Mouse (Mus musculus): ENCODE measurements at regions not wholly inside any gene's neighbourhood (a gene's known extent, or its start where the extent isn't known, plus 50 kb on each side); places are given as distances from the start of the nearest gene placed in this dataset.
A peak's percentile ranks its signal among the peaks of the same experiment; 100 is the strongest.

GRCm38 (mm10) chr7:113642540-113642939 lies 123.3 kb upstream of the Spon1 start:
- no peaks in the 10 kb centered on the region for H3K9me3 ChIP-seq (ENCODE audit: low read length)
- H3K4me1 ChIP-seq (ENCODE audit: insufficient read depth, low read length), result no peaks in the 10 kb centered on the region
- peak; percentile 74 for DNase-seq (ENCODE audit: low spot score)
- H3K36me3 ChIP-seq (ENCODE audit: insufficient read depth, low read length), result no peaks in the 10 kb centered on the region
- H3K9ac ChIP-seq (replicated peaks; ENCODE audit: low read length), result no peak overlapping the region
- TF ChIP-seq CTCF (IDR thresholded peaks at IDR 0.05; ENCODE audit: low read depth), result no peak
- H3K4me2 ChIP-seq (ENCODE audit: low read depth, low read length), result no peak overlapping the region
- 27% methylated on average over 7 of the region's 7 CpGs for WGBS
- no peak overlapping the region for H3K27ac ChIP-seq
- no peak overlapping the region for H3K4me3 ChIP-seq (ENCODE audit: low read length)
- ATAC-seq, result 0 out of 2 replicates have a peak, but pooled peaks have one; percentile 15
- no peaks in the 10 kb centered on the region for H3K27me3 ChIP-seq (ENCODE audit: insufficient read depth, low read length)

DNA sequence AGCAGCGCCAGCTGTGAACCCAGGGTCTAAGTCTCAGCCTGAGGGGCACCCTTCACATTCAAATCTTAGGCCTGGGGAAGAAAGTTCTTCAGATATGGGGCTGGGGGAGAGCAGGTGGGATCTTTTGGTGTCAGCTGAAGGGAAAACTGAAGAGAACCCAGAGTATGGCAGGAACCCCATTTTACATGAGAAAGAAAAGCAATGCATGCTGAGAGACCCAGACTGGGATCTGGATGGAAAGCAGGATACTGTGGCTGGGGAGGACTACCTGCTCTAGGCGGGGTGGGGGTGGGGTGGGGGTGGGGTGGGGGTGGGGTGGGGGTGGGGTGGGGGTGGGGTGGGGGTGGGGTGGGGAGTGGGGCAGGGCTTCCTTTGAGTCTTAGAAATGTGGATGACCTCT lies 115.2 kb upstream of the Spon1 start:
- Histone ChIP-seq H3K27ac (no peak overlapping the region), H3K36me3 (ENCODE audit: insufficient read depth, low read length) (no peaks in the 10 kb centered on the region), H3K9ac (replicated peaks; ENCODE audit: low read length) (no peak overlapping the region), H3K4me3 (ENCODE audit: low read length) (no peak overlapping the region), H3K27me3 (ENCODE audit: insufficient read depth, low read length) (no peaks in the 10 kb centered on the region), H3K4me2 (ENCODE audit: low read depth, low read length) (no peak overlapping the region), H3K4me1 (ENCODE audit: insufficient read depth, low read length) (no peaks in the 10 kb centered on the region), H3K9me3 (ENCODE audit: low read length) (no peaks in the 10 kb centered on the region)
- no peak for ATAC-seq
- WGBS, result 55% methylated on average over 1 of the region's 2 CpGs
- TF ChIP-seq CTCF (IDR thresholded peaks at IDR 0.05; ENCODE audit: low read depth), result no peak
- DNase-seq (ENCODE audit: low spot score), result no peak

- WGBS, result 90% methylated on average over 1 of the region's 1 CpGs
- Histone ChIP-seq H3K4me3 (ENCODE audit: low read length) (no peak overlapping the region), H3K36me3 (ENCODE audit: insufficient read depth, low read length) (no peaks in the 10 kb centered on the region), H3K4me2 (ENCODE audit: low read depth, low read length) (no peak overlapping the region), H3K27ac (no peak overlapping the region), H3K9ac (replicated peaks; ENCODE audit: low read length) (no peak overlapping the region), H3K4me1 (ENCODE audit: insufficient read depth, low read length) (no peaks in the 10 kb centered on the region), H3K27me3 (ENCODE audit: insufficient read depth, low read length) (no peaks in the 10 kb centered on the region), H3K9me3 (ENCODE audit: low read length) (no peaks in the 10 kb centered on the region)
- TF ChIP-seq CTCF (IDR thresholded peaks at IDR 0.05; ENCODE audit: low read depth), result no peak
- DNase-seq (ENCODE audit: low spot score) (no peak), ATAC-seq (no peak)
Measured at GRCm38 (mm10) chr7:113651696-113652095, 114.1 kb upstream of the Spon1 start.

GRCm38 (mm10) chr7:113653130-113653529 lies 112.7 kb upstream of the Spon1 start:
- 25% methylated on average over 5 of the region's 5 CpGs for WGBS
- peak; percentile 79 for TF ChIP-seq CTCF (IDR thresholded peaks at IDR 0.05; ENCODE audit: low read depth)
- no peak overlapping the region for H3K27ac ChIP-seq
- no peak overlapping the region for H3K4me3 ChIP-seq (ENCODE audit: low read length)
- H3K9ac ChIP-seq (replicated peaks; ENCODE audit: low read length), result no peak overlapping the region
- H3K4me2 ChIP-seq (ENCODE audit: low read depth, low read length), result no peak overlapping the region
- DNase-seq (ENCODE audit: low spot score), result peak; percentile 46
- H3K27me3 ChIP-seq (ENCODE audit: insufficient read depth, low read length), result no peaks in the 10 kb centered on the region
- H3K9me3 ChIP-seq (ENCODE audit: low read length), result no peaks in the 10 kb centered on the region
- ATAC-seq, result no peak
- no peaks in the 10 kb centered on the region for H3K4me1 ChIP-seq (ENCODE audit: insufficient read depth, low read length)
- no peaks in the 10 kb centered on the region for H3K36me3 ChIP-seq (ENCODE audit: insufficient read depth, low read length)

DNA sequence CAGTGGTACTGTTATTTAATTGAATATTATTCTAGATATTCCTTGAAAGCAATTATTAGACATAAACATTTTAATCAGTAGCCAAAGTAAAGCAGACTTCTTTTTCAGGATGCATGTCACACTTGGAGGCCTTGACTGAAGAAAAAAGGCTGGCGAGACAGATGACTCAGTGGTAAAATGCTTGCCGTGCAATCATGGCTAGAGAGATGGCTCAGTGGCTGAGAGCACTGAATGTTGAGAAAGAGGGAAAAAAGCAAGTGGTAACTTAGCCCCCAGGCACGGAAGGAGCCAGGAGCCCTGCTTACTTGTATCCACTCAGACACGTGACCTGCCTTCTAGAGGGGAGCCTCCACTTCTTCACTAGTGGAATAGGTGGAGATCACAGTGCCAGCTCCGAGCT lies 110.5 kb upstream of the Spon1 start:
- H3K4me1 ChIP-seq (ENCODE audit: insufficient read depth, low read length), result no peaks in the 10 kb centered on the region
- ATAC-seq (no peak), DNase-seq (ENCODE audit: low spot score) (no peak)
- H3K9me3 ChIP-seq (ENCODE audit: low read length), result no peaks in the 10 kb centered on the region
- H3K4me3 ChIP-seq (ENCODE audit: low read length), result no peak overlapping the region
- TF ChIP-seq CTCF (IDR thresholded peaks at IDR 0.05; ENCODE audit: low read depth), result no peak
- H3K36me3 ChIP-seq (ENCODE audit: insufficient read depth, low read length), result no peaks in the 10 kb centered on the region
- no peaks in the 10 kb centered on the region for H3K27me3 ChIP-seq (ENCODE audit: insufficient read depth, low read length)
- H3K9ac ChIP-seq (replicated peaks; ENCODE audit: low read length), result no peak overlapping the region
- no peak overlapping the region for H3K4me2 ChIP-seq (ENCODE audit: low read depth, low read length)
- no peak overlapping the region for H3K27ac ChIP-seq
- 76% methylated on average over 5 of the region's 5 CpGs for WGBS

DNA sequence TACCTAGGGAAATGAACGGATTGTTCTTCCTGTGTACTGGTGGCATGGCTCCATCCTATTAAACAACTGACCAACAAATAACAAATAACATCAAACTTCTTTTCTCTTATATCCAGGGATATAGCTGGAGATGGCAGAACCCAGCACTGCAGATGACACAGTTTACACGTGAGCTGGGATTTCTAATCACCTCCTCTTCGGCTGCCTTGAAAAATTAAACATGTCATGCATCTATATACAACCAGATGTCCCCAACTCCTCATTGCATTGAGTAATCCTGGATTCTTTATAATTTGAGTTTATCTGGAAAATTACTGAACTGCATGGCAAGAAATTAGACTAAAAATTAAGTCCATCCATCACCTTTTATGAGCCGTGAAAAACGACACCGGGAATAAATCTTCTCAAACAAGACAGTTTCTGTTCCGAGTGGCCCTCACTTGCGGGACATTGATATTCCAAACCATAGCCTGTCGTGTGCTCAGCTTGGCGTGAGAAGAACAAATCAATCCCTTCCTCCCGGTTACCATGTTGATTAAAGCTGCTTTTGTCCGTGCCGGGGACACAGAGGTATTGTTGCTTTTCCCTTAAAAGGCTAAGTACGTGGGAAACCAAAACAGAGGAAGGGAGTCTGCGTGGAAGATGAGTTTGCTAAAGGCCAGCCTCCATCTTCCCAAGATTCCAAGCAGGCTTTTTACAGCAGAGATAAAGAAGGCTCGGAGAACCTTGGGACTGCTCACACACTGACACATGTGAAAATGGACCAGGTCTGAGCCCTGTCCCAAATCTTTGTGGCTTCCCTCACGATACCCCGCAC lies 92.8 kb upstream of the Spon1 start:
- no peaks in the 10 kb centered on the region for H3K36me3 ChIP-seq (ENCODE audit: insufficient read depth, low read length)
- peak overlapping the region; percentile 41; the same call in 1 of the 2 replicates for H3K4me2 ChIP-seq (ENCODE audit: low read depth, low read length)
- H3K4me3 ChIP-seq (ENCODE audit: low read length), result no peak overlapping the region
- peaks cover 9% of the 10 kb centered on the region; the same call in 1 of the 2 replicates for H3K4me1 ChIP-seq (ENCODE audit: insufficient read depth, low read length)
- 29% methylated on average over 18 of the region's 18 CpGs for WGBS
- TF ChIP-seq CTCF (IDR thresholded peaks at IDR 0.05; ENCODE audit: low read depth), result no peak
- H3K27ac ChIP-seq, result no peak overlapping the region
- H3K9me3 ChIP-seq (ENCODE audit: low read length), result no peaks in the 10 kb centered on the region
- DNase-seq (ENCODE audit: low spot score), result peak; percentile 39
- H3K27me3 ChIP-seq (ENCODE audit: insufficient read depth, low read length), result no peaks in the 10 kb centered on the region
- H3K9ac ChIP-seq (replicated peaks; ENCODE audit: low read length), result no peak overlapping the region
- peak; percentile 64; the same call in 1 of the 2 replicates for ATAC-seq

- H3K9ac ChIP-seq (replicated peaks; ENCODE audit: low read length), result no peak overlapping the region
- H3K27ac ChIP-seq, result no peak overlapping the region
- peaks cover 9% of the 10 kb centered on the region; the same call in 1 of the 2 replicates for H3K4me1 ChIP-seq (ENCODE audit: insufficient read depth, low read length)
- H3K36me3 ChIP-seq (ENCODE audit: insufficient read depth, low read length), result no peaks in the 10 kb centered on the region
- 0 out of 2 replicates have a peak, but pooled peaks have one; percentile 10 for ATAC-seq
- no peak for TF ChIP-seq CTCF (IDR thresholded peaks at IDR 0.05; ENCODE audit: low read depth)
- DNase-seq (ENCODE audit: low spot score), result no peak
- H3K4me3 ChIP-seq (ENCODE audit: low read length), result no peak overlapping the region
- 53% methylated on average over 12 of the region's 12 CpGs for WGBS
- no peaks in the 10 kb centered on the region for H3K27me3 ChIP-seq (ENCODE audit: insufficient read depth, low read length)
- H3K9me3 ChIP-seq (ENCODE audit: low read length), result no peaks in the 10 kb centered on the region
- H3K4me2 ChIP-seq (ENCODE audit: low read depth, low read length), result peak overlapping the region; percentile 41; the same call in 1 of the 2 replicates
Measured at GRCm38 (mm10) chr7:113673596-113673956, 92.2 kb upstream of the Spon1 start.

Measured in hindbrain, postnatal 0 days (tissue).